Mouse (Mus musculus): Measurements from ENCODE around the gene Dnajc17.

- TF ChIP-seq CTCF (IDR thresholded peaks at IDR 0.05) = no peak
- TF ChIP-seq POLR2A (IDR thresholded peaks at IDR 0.05; ENCODE audit: insufficient read depth, low read depth, low read length) = no peak
Measured at GRCm38 (mm10) chr2:119238671-119239070, 30.1 kb upstream of the Dnajc17 start.
